Mouse (Mus musculus): ENCODE data around the gene Nipal3.
A peak's percentile ranks its signal among the peaks of the same experiment; 100 is the strongest.

Gene Nipal3

DNA sequence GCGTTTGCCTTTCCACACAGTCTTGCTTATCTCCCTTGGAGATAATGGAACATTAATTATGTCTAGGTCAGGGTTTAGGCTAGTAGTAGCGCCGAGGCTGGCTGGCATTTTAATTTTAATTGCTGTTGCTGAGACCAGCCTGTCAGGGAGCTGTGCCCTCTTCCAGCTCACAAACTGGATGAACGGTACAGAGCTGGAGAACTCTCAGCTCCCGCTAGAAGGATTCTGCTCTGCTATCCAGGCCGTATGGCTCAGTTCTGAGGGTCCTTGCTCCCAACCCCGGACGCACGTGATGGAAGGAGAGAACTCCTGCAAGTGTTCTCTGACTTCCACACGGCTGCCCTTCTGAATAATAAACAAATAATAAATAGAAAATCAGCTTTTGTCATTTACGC lies 60.4 kb downstream of the Nipal3 start:
- DNase-seq (ENCODE audit: low read depth, low spot score) = peak; percentile 45

- DNase-seq (ENCODE audit: low read depth, low spot score) = peak; percentile 92
Observed at GRCm38 (mm10) chr4:135433443-135434394, 61.1 kb downstream of the Nipal3 start, which contains the start of gene Rcan3. Rcan3 (minus strand) TSS chr4:135433853.

DNA sequence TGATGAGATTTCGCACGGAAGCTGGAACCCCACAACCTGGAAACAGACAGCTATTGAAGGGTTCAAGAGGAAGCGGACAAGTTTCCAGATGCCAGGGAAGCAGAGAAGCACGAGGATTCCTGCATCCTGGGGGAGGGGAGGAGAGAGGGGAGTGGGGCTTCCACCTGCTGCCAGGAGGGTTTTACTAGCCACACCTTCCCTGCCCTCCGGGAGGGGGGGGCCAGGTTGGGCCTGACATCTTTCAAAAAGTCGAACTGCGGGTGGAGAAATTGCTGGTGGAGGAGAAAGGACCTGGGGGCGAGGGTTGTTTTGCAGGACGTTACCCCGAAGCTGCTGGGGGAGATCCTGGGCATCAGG lies 61.8 kb downstream of the Nipal3 start:
- DNase-seq (ENCODE audit: low read depth, low spot score) = peak; percentile 24

GRCm38 (mm10) chr4:135429990-135430760 lies 64.7 kb downstream of the Nipal3 start:
- peak; percentile 96 for DNase-seq (ENCODE audit: low read depth, low spot score)

- peak; percentile 49 for DNase-seq (ENCODE audit: low read depth, low spot score)
Observed at GRCm38 (mm10) chr4:135429383-135429782, 65.5 kb downstream of the Nipal3 start.

GRCm38 (mm10) chr4:135426587-135426986 lies 68.3 kb downstream of the Nipal3 start:
- peak; percentile 20 for DNase-seq (ENCODE audit: low read depth, low spot score)

- DNase-seq (ENCODE audit: low read depth, low spot score) = peak; percentile 90
Observed at GRCm38 (mm10) chr4:135425625-135426024, 69.2 kb downstream of the Nipal3 start.

DNA sequence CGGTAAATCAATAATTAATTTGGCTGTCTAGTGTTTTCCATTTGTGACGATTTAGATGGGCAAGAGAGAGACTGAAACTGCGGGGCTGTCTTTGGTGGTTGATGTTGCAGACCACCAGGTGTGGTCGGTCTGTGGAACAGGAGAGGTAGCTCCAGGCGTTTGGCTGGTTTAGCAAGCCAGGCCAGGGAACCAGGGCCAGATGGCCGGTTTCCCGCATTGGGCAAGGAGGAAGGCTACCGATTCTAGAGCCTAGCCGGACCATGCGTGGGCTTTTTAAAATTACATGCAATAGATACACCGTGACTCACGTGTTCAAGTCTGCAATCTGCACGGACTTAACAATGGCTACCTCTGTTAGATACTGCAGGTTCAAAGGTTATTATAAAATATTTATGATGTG lies 73.9 kb downstream of the Nipal3 start:
- DNase-seq (ENCODE audit: low read depth, low spot score) = peak; percentile 48

GRCm38 (mm10) chr4:135420416-135420815 lies 74.4 kb downstream of the Nipal3 start:
- no peak for DNase-seq (ENCODE audit: low read depth, low spot score)

DNA sequence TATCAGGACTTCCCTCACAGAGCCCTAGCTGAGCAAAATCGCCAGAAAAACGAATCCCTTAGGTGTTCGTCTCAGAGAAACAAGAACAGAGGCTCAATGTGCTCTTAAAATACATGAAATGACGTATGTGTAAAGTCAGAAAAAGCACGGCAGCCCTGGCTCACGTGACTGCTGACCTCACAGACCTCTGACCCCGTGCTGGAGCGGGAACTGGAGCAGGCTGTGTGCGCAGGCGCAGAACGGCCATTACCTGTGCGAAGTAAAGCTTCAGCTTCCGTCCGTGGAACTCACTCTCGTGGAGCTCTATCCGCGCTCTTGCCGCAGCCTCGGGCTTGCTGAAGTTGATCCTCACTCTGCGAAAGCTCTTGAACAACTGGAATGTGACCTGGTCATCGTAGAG lies 74.8 kb downstream of the Nipal3 start:
- DNase-seq (ENCODE audit: low read depth, low spot score) = no peak

DNA sequence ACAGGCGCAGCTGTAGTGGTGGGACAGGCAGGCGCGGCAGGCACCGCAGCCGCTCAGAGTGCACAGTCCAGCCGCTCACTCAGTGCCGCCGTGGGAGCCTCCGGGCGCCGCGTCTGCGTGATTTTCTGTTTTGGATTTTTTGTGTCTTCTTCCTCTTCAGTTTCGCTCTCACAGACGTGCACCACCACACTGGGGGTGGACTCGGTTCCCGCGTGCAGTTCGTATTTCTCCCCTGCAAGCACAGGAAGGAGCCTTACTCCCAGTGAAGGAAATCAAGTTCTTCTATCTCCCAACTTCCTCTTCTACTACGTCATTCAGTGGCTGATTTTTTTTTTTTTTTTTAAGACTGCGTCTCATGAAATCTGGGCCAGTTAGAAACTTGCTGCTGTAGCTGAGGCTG lies 78.5 kb downstream of the Nipal3 start:
- DNase-seq (ENCODE audit: low read depth, low spot score) = no peak

DNA sequence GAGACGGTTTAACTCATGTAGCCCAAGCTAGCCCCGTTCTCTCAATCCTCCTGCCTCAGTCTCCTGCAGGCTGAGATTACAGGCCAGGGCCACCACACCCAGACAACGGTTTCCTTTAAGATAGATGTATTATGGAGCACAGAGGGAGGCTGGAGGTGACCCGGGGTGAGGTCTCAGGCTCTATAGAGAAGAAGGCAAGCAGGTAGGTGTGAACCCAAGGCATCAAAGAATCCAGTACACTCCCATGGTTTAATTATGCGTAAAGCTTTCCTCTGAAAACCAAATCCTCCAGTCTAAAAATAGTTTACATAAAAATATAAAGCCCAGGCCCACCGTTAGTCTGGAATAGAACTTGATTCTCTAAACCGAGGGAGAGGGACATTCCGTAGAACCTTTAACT lies 81.3 kb downstream of the Nipal3 start:
- DNase-seq (ENCODE audit: low read depth, low spot score) = no peak

GRCm38 (mm10) chr4:135411633-135412032 lies 83.2 kb downstream of the Nipal3 start:
- peak; percentile 83 for DNase-seq (ENCODE audit: low read depth, low spot score)

- DNase-seq (ENCODE audit: low read depth, low spot score) = peak; percentile 66
Observed at GRCm38 (mm10) chr4:135406180-135406579, 88.7 kb downstream of the Nipal3 start.

DNA sequence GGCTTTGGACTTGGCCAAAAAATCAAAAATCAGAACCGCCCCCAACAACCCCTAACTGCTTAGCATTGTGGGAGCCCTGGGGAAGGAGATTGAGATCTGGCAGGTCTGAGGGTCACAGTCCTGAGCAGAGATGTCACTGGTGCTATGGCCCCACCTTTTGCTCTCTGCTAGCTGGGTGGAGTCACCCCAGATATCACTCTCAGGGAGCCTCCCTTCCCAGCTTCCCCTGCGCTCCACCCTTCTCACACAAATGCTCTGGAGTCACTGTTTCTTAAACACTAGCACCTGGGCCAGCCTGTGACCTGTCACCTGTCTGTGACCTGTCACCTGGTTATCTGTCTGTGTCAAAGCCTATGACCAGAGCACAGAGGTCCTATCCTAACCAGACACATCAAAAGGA lies 89.9 kb downstream of the Nipal3 start:
- no peak for DNase-seq (ENCODE audit: low read depth, low spot score)

- DNase-seq (ENCODE audit: low read depth, low spot score) = no peak
Observed at GRCm38 (mm10) chr4:135404048-135404447, 90.8 kb downstream of the Nipal3 start.

- peak; percentile 28 for DNase-seq (ENCODE audit: low read depth, low spot score)
Observed at GRCm38 (mm10) chr4:135401881-135402280, 93.0 kb downstream of the Nipal3 start.

DNA sequence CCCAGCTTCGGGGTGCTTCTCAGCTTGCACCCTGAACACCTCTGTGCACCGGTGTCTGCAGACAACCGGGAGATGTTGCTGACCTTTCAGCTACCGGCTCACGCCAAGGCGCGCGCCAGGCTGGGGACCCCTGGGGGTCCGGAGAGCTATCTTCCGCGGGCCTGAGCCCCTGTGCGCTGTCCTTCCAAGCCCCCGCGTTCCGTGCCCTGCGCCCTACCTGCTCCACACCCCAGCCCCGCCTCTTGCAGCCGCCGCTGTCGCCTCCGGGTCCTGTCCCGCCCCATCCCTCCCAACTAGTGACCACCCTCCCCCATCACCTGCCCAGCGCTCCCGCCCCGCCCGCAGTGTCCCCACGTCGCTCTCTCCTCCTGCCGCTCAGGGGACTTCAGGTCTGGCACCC lies 96.8 kb downstream of the Nipal3 start, which contains the start of gene Ncmap:
Ncmap (minus strand) TSS at position 237 of the 400 bp plus-strand sequence.
- DNase-seq (ENCODE audit: low read depth, low spot score) = no peak

- no peak for DNase-seq (ENCODE audit: low read depth, low spot score)
Observed at GRCm38 (mm10) chr4:135397551-135397950, 97.3 kb downstream of the Nipal3 start.

GRCm38 (mm10) chr4:135396303-135396702 lies 98.5 kb downstream of the Nipal3 start:
- DNase-seq (ENCODE audit: low read depth, low spot score) = no peak
